Mouse (Mus musculus): ENCODE results near the gene Trim67. TPM values are rescaled to one million over a fixed set of nuclear protein-coding genes. Genes with fewer than 3 reads are reported as not detected.
A peak's percentile ranks its signal among the peaks of the same experiment; 100 is the strongest.

Trim67 gene
- total RNA-seq, 2 experiments from 2014 or later: 0.86 to 1.0 TPM

- peak; percentile 74 to 76 for DNase-seq
Measured at GRCm38 (mm10) chr8:124794486-124794780, 1.5 kb downstream of the Trim67 start.

- no peak for DNase-seq
Measured at GRCm38 (mm10) chr8:124795781-124796488, 3.0 kb downstream of the Trim67 start.

DNA sequence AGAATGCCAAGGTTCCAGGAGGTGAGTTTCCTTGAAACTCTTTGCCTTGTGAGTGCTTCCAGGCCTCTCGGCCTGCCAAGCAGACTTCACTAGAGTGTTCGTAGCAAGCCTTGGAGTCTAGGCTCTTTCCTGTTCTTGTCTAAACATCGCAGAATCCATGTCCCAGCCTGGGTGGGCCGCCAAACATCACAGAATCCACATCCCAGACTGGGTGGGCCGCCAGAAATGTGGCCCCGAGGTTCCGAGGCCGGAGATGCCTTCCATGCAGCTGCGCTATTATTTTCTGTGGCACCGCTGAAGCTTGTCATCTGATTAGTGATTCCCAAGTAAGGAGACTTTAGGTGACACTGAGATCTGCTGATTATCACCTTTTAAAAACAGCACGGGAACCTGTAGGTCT, 7.7 kb downstream of the Trim67 start:
- no peak for DNase-seq

DNA sequence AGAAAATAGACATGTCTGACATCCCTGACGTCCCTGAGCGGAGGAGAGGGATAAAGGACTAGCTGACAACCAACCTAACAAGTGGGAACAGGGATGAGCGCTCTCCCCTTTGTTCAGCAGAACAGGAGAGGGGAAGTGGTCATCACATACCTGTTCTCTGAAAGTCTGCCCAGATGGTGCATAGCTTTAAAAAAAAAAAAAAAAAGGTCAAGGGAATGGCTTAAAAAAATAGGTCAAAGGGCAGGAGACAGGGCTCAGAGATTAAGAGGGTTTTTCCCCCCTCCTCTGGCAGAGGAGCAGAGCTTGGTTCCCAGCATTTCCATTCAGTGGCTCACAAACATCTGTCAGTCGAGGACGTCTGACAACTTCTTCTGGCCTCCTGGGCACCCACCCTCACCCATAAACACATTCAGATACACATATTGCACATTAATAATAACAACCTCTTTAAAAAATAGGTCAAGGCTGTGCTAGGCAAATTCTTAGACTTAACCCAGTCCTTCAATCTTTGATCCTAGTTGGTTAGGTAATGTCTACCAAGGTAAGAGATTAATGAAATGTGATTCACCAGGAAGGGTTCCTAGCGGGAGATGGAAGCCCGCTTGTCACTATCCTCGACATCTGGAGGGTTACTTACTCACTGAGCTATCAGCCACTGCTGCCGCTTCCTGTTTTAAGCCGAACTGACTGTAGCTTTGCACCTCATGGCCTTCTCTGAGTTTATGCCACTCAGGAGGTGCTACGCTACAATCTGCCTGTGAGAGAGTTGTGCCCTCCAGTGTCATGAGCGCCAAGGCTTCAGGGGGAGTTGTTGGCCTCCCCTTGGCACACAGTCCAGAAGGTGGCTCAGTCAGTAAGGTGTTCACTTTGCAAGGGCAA, 11.2 kb downstream of the Trim67 start:
- no peak for DNase-seq

GRCm38 (mm10) chr8:124805990-124806389, 13.1 kb downstream of the Trim67 start:
- no peak for DNase-seq

GRCm38 (mm10) chr8:124809419-124809818, 16.5 kb downstream of the Trim67 start:
- DNase-seq: no peak

- DNase-seq: peak; percentile 31 to 52
Measured at GRCm38 (mm10) chr8:124810056-124810610, 17.2 kb downstream of the Trim67 start.

- DNase-seq: no peak
Measured at GRCm38 (mm10) chr8:124810689-124811394, 17.9 kb downstream of the Trim67 start.

DNA sequence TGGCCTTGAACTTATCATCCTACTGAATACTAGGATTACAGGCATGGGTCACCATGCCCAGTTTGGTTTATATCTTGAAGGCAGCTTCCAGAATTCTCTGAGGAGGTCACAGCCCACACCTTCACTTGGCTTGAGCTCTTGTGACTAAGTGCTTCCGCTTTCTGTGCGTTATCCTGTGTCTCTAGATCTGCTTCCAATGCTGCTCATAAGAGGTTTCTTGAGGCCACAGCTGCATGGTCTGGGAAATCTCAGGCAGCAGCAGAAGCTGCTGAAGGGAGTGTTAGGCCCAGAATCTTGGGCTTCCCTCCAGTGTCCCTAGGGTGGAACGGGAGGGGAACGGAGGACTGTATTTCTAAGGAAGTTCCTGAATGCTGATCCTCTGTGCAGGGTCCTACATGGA, 20.4 kb downstream of the Trim67 start:
- DNase-seq: no peak

DNA sequence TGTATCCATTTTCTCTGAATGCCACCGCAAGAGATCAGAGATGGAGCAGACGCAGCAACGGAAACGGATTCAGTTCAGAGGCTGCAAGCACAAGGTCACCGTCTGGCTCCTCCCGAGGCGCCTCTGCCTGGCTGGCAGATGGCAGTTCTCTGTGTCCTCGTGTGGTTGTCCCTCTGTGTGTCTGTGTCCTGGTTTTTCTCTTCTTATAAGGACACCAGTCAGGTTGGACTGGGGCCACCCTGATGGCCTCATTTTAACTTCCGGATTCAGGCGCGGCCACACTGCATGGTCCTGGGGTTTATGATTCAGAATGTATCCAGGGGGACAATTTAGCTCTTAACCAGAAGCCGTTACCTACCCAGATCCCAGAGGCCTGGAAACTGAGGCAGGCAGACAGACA, 23.0 kb downstream of the Trim67 start:
- peak in 1 of 2 experiments; percentile 39 for DNase-seq

GRCm38 (mm10) chr8:124816866-124817265, 24.0 kb downstream of the Trim67 start:
- DNase-seq: no peak

DNA sequence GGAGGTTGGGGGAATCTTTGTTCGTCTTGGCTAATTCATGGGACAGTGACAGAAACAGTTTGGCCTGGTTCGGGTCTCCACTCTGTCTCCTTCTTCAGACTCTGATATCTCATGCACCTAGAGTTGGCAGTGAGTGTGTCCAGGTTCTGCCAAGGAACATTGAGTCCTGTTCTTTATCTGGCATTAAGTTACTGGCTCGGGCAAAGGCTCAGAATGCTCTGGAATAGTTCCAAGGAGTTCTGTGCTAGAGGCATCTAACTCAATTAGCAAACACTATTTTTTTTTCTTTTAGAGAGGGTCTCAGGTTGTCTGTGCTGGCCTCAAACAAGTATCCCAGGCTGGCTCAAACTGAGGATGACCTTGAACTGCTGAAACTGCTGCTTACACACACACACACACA, 24.5 kb downstream of the Trim67 start:
- DNase-seq: no peak

- DNase-seq: no peak
Measured at GRCm38 (mm10) chr8:124819612-124820115, 26.8 kb downstream of the Trim67 start.

DNA sequence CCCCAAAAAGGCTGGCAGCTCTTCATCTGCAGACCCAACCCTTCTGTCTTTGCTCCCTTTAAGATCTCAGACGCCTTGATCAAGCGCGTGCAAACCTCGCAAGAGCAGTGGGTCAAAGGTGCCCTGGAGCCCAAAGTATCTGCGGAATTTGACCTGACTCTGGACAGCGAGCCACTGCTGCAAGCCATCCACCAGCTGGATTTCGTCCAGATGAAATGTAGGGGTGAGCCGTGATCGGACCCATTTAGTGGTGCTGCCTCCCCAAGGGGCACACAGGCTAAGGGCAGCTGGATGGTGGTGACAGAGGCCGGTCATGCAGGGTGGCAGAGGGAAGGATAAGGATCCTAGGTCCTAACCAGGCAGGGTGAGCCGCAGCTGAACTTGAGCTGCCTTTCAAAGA, 27.2 kb downstream of the Trim67 start:
- no peak for DNase-seq

DNA sequence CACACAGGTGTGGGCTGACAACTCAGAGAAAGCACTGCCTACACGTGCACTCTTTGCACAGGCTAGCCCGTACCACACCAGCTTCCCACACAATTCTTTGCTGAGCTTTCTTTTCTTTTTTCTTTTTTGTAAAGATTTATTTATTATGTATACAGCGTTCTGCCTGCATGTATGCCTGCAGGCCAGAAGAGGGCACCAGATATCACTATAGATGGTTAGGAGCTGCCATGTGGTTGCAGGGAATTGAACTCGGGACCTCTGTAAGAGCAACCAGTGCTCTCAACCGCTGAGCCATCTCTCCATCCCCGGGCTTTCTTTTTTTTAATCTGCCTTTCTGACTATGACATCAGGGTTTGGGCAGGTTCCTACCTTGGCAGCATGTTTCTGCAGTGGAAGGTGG, 30.6 kb downstream of the Trim67 start:
- no peak for DNase-seq

- peak; percentile 74 to 77 for DNase-seq
Measured at GRCm38 (mm10) chr8:124826658-124827057, 33.8 kb downstream of the Trim67 start.

DNA sequence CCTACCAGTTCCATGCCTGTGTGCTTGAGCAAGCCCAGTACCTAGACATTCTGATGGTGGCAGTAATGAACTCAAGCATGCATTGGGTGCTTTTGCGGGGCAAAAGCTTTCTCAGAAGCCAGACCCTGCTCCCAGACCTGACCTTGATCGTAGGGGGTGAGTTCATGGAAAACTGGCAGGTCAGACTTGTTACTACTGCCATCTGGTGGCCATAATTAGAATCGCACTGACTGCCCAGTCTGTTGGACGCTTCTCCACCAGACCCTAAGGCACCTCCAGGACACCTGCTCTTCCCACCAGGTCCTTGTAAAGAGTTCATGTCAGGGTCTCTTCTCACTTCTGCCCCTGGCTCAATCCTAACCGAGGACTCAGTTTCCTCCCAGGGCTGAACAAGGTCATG, 34.5 kb downstream of the Trim67 start:
- peak; percentile 59 to 67 for DNase-seq

GRCm38 (mm10) chr8:124828561-124829240, 35.8 kb downstream of the Trim67 start:
- DNase-seq: no peak

DNA sequence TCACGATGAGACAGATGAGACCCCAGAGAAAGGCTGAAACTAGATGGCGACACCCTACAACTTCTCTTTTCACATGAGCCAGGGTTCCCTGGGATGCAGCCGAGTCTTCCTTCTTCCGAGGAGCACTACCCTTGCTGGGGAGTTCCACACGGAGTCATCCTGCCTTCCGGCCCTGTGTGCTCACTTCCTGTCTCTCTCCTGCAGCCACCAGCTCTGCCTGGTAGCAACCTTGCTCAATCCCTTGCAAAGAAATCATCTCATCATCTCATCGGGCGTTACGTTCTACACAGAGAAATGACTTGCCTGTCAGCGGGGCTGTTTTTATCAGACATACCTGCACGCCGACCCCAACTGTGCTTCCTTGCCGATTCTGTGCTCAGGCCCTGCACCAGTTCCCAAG, 37.2 kb downstream of the Trim67 start:
- DNase-seq: no peak

GRCm38 (mm10) chr8:124831531-124831930, 38.6 kb downstream of the Trim67 start:
- peak in 1 of 2 experiments; percentile 50 for DNase-seq

GRCm38 (mm10) chr8:124831941-124832340, 39.0 kb downstream of the Trim67 start:
- DNase-seq: no peak

Data from adrenal gland, postnatal 36 days (tissue).